Mouse (Mus musculus): ENCODE results near the gene Slc23a3.

The Slc23a3 gene

GRCm38 (mm10) chr1:75138448-75138847 lies 4.8 kb upstream of the Slc23a3 start:
- no peak for DNase-seq (ENCODE audit: low spot score)

- no peak for DNase-seq (ENCODE audit: low spot score)
These were observed 3.0 kb upstream of the Slc23a3 start for GRCm38 (mm10) chr1:75136730-75137129.

- no peak for DNase-seq (ENCODE audit: low spot score)
These were observed 2.6 kb upstream of the Slc23a3 start for GRCm38 (mm10) chr1:75136293-75136692.

- DNase-seq (ENCODE audit: low spot score): no peak
These were observed 5.0 kb downstream of the Slc23a3 start for GRCm38 (mm10) chr1:75128641-75129040.

- DNase-seq (ENCODE audit: low spot score): no peak
These were observed 8.3 kb downstream of the Slc23a3 start for GRCm38 (mm10) chr1:75125418-75125817.

GRCm38 (mm10) chr1:75124346-75125321 lies 9.1 kb downstream of the Slc23a3 start, which contains the start of gene Nhej1:
TSS of gene Nhej1 (minus strand) at chr1:75125200.
- peak; percentile 85 for DNase-seq (ENCODE audit: low spot score)

GRCm38 (mm10) chr1:75122211-75122610 lies 11.5 kb downstream of the Slc23a3 start:
- no peak for DNase-seq (ENCODE audit: low spot score)

All from ovary, adult 18-20 months (tissue).